Mouse (Mus musculus): ENCODE measurements around the gene Pfkfb4. TPM values are rescaled to one million over a fixed set of nuclear protein-coding genes. Genes with fewer than 3 reads are reported as not detected.

Pfkfb4 gene
- polyA plus RNA-seq, 1 experiment from 2014 or later: 7.4 TPM

- Histone ChIP-seq H3K4me2 (no peak overlapping the region), H3K9me3 (ENCODE audit: control insufficient read depth, low read length) (no peaks in the 10 kb centered on the region), H3K4me1 (replicated peaks; ENCODE audit: control insufficient read depth, insufficient read depth, low read length) (peaks cover 6% of the 10 kb centered on the region), H3K4me3 (ENCODE audit: low read depth, low read length) (no peak overlapping the region), H3K36me3 (ENCODE audit: control insufficient read depth, insufficient read depth, low read length) (peaks cover 3% of the 10 kb centered on the region; the same call in 1 of the 2 replicates), H3K27ac (ENCODE audit: low read depth, low read length) (no peak overlapping the region), H3K27me3 (replicated peaks; ENCODE audit: control insufficient read depth, insufficient read depth, low read length) (no peaks in the 10 kb centered on the region), H3K9ac (ENCODE audit: low read depth, low read length) (no peak overlapping the region)
- 78% methylated on average over 9 of the region's 9 CpGs for WGBS
- ATAC-seq (replicated peaks; ENCODE audit: low FRiP score) (no peak), DNase-seq (ENCODE audit: low spot score) (no peak)
Measured at GRCm38 (mm10) chr9:109049996-109050673, 58.6 kb downstream of the Pfkfb4 start.

DNA sequence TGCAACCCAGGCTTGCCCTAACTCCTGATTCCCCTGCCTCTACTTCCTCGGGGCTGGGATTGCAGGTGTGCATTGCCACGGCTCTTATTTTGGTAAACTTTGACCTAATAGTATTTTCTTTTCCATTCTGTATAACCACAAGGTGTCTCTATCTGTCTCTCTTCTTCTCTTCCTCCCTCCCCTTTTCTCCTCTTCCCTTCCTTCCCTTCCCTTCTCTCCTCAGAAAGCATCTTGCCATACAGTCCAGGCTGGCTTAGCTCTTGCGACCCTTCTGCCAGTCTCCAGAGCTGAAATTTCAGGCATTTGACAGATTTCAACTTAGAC lies 59.1 kb downstream of the Pfkfb4 start:
- DNase-seq (ENCODE audit: low spot score) (no peak), ATAC-seq (replicated peaks; ENCODE audit: low FRiP score) (no peak)
- no peak overlapping the region for H3K4me3 ChIP-seq (ENCODE audit: low read depth, low read length)
- peaks cover 3% of the 10 kb centered on the region; the same call in 1 of the 2 replicates for H3K36me3 ChIP-seq (ENCODE audit: control insufficient read depth, insufficient read depth, low read length)
- H3K9ac ChIP-seq (ENCODE audit: low read depth, low read length): no peak overlapping the region
- no peaks in the 10 kb centered on the region for H3K27me3 ChIP-seq (replicated peaks; ENCODE audit: control insufficient read depth, insufficient read depth, low read length)
- 74% methylated on average over 3 of the region's 3 CpGs for WGBS
- H3K4me2 ChIP-seq: no peak overlapping the region
- no peaks in the 10 kb centered on the region for H3K9me3 ChIP-seq (ENCODE audit: control insufficient read depth, low read length)
- no peak overlapping the region for H3K27ac ChIP-seq (ENCODE audit: low read depth, low read length)
- peaks cover 11% of the 10 kb centered on the region for H3K4me1 ChIP-seq (replicated peaks; ENCODE audit: control insufficient read depth, insufficient read depth, low read length)

GRCm38 (mm10) chr9:109051011-109051501 lies 59.5 kb downstream of the Pfkfb4 start:
- no peak overlapping the region for H3K27ac ChIP-seq (ENCODE audit: low read depth, low read length)
- H3K36me3 ChIP-seq (ENCODE audit: control insufficient read depth, insufficient read depth, low read length): peaks cover 5% of the 10 kb centered on the region; the same call in 1 of the 2 replicates
- no peaks in the 10 kb centered on the region for H3K9me3 ChIP-seq (ENCODE audit: control insufficient read depth, low read length)
- ATAC-seq (replicated peaks; ENCODE audit: low FRiP score): no peak
- peaks cover 11% of the 10 kb centered on the region for H3K4me1 ChIP-seq (replicated peaks; ENCODE audit: control insufficient read depth, insufficient read depth, low read length)
- no peak overlapping the region for H3K4me2 ChIP-seq
- 77% methylated on average over 13 of the region's 13 CpGs for WGBS
- no peak overlapping the region for H3K4me3 ChIP-seq (ENCODE audit: low read depth, low read length)
- H3K27me3 ChIP-seq (replicated peaks; ENCODE audit: control insufficient read depth, insufficient read depth, low read length): no peaks in the 10 kb centered on the region
- no peak overlapping the region for H3K9ac ChIP-seq (ENCODE audit: low read depth, low read length)
- DNase-seq (ENCODE audit: low spot score): no peak

DNA sequence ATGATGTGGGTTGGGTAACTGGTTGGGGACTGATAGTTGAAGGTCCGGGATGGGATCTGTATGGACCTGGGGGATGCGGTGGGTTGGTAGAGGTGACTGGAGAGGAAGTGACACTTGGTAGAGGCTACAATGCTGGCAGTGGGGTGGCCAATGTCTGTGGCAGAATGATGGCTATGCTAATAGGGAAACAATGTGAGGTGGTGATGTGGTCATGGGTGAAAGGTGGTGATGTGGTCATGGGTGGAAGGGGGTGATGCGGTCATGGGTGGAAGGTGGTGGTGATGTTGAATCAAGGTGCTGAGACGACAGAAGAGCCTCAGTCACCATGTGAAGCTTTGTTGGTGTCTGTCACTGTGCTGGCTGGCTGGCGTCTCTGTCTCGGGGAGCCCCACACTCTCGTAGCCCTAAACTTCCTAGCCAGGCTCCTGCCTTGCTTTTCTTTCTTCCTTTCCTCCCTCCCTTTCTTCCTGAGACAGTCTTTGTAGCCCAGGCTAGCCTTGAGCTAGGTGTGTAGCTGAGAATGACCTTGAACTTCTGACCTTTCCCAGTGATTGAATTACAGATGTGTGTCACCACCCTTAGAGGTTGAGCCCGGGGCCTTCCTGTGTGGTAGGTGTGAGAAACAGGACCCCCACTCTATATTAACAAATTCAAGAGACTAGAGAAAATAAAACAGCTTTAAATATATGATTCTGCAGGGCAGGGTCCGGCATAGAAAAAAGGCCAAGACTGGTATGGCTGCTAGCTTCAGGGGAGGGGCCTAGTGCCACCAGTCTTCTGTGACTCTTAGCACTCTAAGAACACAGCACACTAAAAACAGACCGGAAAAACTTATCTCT lies 60.3 kb downstream of the Pfkfb4 start:
- Histone ChIP-seq H3K4me1 (replicated peaks; ENCODE audit: control insufficient read depth, insufficient read depth, low read length) (peaks cover 11% of the 10 kb centered on the region), H3K27ac (ENCODE audit: low read depth, low read length) (no peak overlapping the region), H3K9ac (ENCODE audit: low read depth, low read length) (no peak overlapping the region), H3K27me3 (replicated peaks; ENCODE audit: control insufficient read depth, insufficient read depth, low read length) (no peaks in the 10 kb centered on the region), H3K36me3 (ENCODE audit: control insufficient read depth, insufficient read depth, low read length) (peaks cover 8% of the 10 kb centered on the region; the same call in 1 of the 2 replicates), H3K4me2 (no peak overlapping the region), H3K9me3 (ENCODE audit: control insufficient read depth, low read length) (no peaks in the 10 kb centered on the region), H3K4me3 (ENCODE audit: low read depth, low read length) (no peak overlapping the region)
- WGBS: 88% methylated on average over 10 of the region's 10 CpGs
- ATAC-seq (replicated peaks; ENCODE audit: low FRiP score): no peak
- DNase-seq (ENCODE audit: low spot score): no peak

GRCm38 (mm10) chr9:109052490-109053260 lies 61.1 kb downstream of the Pfkfb4 start:
- no peak overlapping the region for H3K4me2 ChIP-seq
- no peaks in the 10 kb centered on the region for H3K27me3 ChIP-seq (replicated peaks; ENCODE audit: control insufficient read depth, insufficient read depth, low read length)
- H3K4me3 ChIP-seq (ENCODE audit: low read depth, low read length): no peak overlapping the region
- peaks cover 11% of the 10 kb centered on the region for H3K4me1 ChIP-seq (replicated peaks; ENCODE audit: control insufficient read depth, insufficient read depth, low read length)
- DNase-seq (ENCODE audit: low spot score): no peak
- ATAC-seq (replicated peaks; ENCODE audit: low FRiP score): no peak
- peaks cover 13% of the 10 kb centered on the region for H3K36me3 ChIP-seq (ENCODE audit: control insufficient read depth, insufficient read depth, low read length)
- H3K9ac ChIP-seq (ENCODE audit: low read depth, low read length): no peak overlapping the region
- H3K9me3 ChIP-seq (ENCODE audit: control insufficient read depth, low read length): no peaks in the 10 kb centered on the region
- no peak overlapping the region for H3K27ac ChIP-seq (ENCODE audit: low read depth, low read length)
- 88% methylated on average over 9 of the region's 9 CpGs for WGBS

DNA sequence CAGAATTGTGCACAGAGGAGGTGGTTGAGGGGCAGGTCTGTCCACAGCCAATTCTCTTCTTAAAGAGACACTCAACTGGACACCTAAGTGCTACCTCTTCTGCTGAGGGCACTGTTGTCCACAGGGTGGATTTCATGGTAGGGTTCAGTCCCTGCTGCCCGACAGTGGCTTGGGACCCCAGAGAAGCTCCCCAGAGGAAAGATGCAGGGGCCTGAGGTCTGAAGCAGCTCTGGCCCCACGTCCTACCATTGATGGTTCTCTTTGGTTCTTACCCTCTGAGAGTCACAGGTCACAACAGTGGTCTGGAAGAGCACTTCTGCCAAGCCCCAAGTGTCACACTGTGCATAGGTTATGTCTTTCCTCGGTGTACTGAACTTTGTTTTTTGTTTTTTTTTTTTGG lies 61.8 kb downstream of the Pfkfb4 start:
- H3K36me3 ChIP-seq (ENCODE audit: control insufficient read depth, insufficient read depth, low read length): peaks cover 18% of the 10 kb centered on the region
- DNase-seq (ENCODE audit: low spot score) (no peak), ATAC-seq (replicated peaks; ENCODE audit: low FRiP score) (no peak)
- peaks cover 12% of the 10 kb centered on the region for H3K4me1 ChIP-seq (replicated peaks; ENCODE audit: control insufficient read depth, insufficient read depth, low read length)
- no peak overlapping the region for H3K4me3 ChIP-seq (ENCODE audit: low read depth, low read length)
- no peak overlapping the region for H3K4me2 ChIP-seq
- no peak overlapping the region for H3K27ac ChIP-seq (ENCODE audit: low read depth, low read length)
- no peaks in the 10 kb centered on the region for H3K9me3 ChIP-seq (ENCODE audit: control insufficient read depth, low read length)
- WGBS: 84% methylated on average over 3 of the region's 3 CpGs
- H3K9ac ChIP-seq (ENCODE audit: low read depth, low read length): no peak overlapping the region
- no peaks in the 10 kb centered on the region for H3K27me3 ChIP-seq (replicated peaks; ENCODE audit: control insufficient read depth, insufficient read depth, low read length)

GRCm38 (mm10) chr9:109053851-109054250 lies 62.3 kb downstream of the Pfkfb4 start:
- no peaks in the 10 kb centered on the region for H3K27me3 ChIP-seq (replicated peaks; ENCODE audit: control insufficient read depth, insufficient read depth, low read length)
- WGBS: 76% methylated on average over 6 of the region's 6 CpGs
- ATAC-seq (replicated peaks; ENCODE audit: low FRiP score) (no peak), DNase-seq (ENCODE audit: low spot score) (no peak)
- no peak overlapping the region for H3K4me3 ChIP-seq (ENCODE audit: low read depth, low read length)
- H3K27ac ChIP-seq (ENCODE audit: low read depth, low read length): no peak overlapping the region
- no peak overlapping the region for H3K9ac ChIP-seq (ENCODE audit: low read depth, low read length)
- no peaks in the 10 kb centered on the region for H3K9me3 ChIP-seq (ENCODE audit: control insufficient read depth, low read length)
- peaks cover 17% of the 10 kb centered on the region for H3K4me1 ChIP-seq (replicated peaks; ENCODE audit: control insufficient read depth, insufficient read depth, low read length)
- no peak overlapping the region for H3K4me2 ChIP-seq
- peaks cover 18% of the 10 kb centered on the region for H3K36me3 ChIP-seq (ENCODE audit: control insufficient read depth, insufficient read depth, low read length)

DNA sequence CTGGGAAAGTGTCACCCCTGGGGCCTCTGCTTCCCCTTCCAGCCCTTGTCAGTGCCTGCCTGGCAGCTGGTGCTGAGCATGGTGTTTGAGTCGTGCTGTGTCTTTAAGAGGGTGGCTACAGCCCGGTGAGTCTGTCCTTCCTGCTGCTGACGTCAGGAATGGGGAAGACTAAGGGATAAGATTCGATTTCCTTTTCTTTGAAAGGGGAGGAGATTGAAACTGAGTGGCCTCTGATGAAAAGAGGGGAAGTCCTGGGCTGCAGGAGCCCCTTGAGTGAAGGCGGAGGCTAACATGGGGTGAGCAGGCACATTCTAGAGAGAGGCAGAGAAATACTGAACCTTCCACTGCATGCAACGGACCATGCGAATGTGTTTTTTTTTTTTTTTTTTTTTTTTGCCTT lies 63.1 kb downstream of the Pfkfb4 start:
- DNase-seq (ENCODE audit: low spot score): no peak
- Histone ChIP-seq H3K27me3 (replicated peaks; ENCODE audit: control insufficient read depth, insufficient read depth, low read length) (no peaks in the 10 kb centered on the region), H3K27ac (ENCODE audit: low read depth, low read length) (peak overlapping the region; percentile 62), H3K9ac (ENCODE audit: low read depth, low read length) (peak overlapping the region; percentile 59), H3K9me3 (ENCODE audit: control insufficient read depth, low read length) (no peaks in the 10 kb centered on the region), H3K36me3 (ENCODE audit: control insufficient read depth, insufficient read depth, low read length) (peaks cover 18% of the 10 kb centered on the region), H3K4me3 (ENCODE audit: low read depth, low read length) (peak overlapping the region; percentile 35), H3K4me2 (peak overlapping the region; percentile 64), H3K4me1 (replicated peaks; ENCODE audit: control insufficient read depth, insufficient read depth, low read length) (peaks cover 20% of the 10 kb centered on the region)
- WGBS: 2% methylated on average over 6 of the region's 7 CpGs
- peak; percentile 62 for ATAC-seq (replicated peaks; ENCODE audit: low FRiP score)
